Mouse (Mus musculus) adrenal gland, postnatal 4 days (tissue): Measurements from ENCODE around the gene Gdpd5. TPM values are rescaled to one million over a fixed set of nuclear protein-coding genes. Genes with fewer than 3 reads are reported as not detected.

Experiments
- DNase-seq, 2 experiments: peaks; one replicate each; pipeline ENCODE4 v3.0.0; 2021 to 2022; ENCODE audit warnings: low spot score in 2 of 2, mixed read lengths in 2 of 2
- long read RNA-seq, 2 experiments: library from polyadenylated mRNA; stranded (forward); transcript quantifications; one replicate each; pipeline ENCODE4 v2.0.0; 2021
- total RNA-seq, 2 experiments: library from RNA; stranded (reverse); gene quantifications; 2 replicates each; pipeline ENCODE4 v1.2.3; 2021

The Gdpd5 gene
- 10 to 100 TPM; 18.4 to 23.4 TPM for total RNA-seq
- long read RNA-seq, experiment 1, full-length matches to known transcripts: 13 of 18 reads
- long read RNA-seq, experiment 1, partial matches to known transcripts: 0 of 18 reads
- long read RNA-seq, experiment 1, other reads (novel, unspliced or antisense): 5 of 18 reads
- long read RNA-seq, experiment 2, full-length matches to known transcripts: 15 of 42 reads
- long read RNA-seq, experiment 2, partial matches to known transcripts: 13 of 42 reads
- long read RNA-seq, experiment 2, other reads (novel, unspliced or antisense): 14 of 42 reads

DNA sequence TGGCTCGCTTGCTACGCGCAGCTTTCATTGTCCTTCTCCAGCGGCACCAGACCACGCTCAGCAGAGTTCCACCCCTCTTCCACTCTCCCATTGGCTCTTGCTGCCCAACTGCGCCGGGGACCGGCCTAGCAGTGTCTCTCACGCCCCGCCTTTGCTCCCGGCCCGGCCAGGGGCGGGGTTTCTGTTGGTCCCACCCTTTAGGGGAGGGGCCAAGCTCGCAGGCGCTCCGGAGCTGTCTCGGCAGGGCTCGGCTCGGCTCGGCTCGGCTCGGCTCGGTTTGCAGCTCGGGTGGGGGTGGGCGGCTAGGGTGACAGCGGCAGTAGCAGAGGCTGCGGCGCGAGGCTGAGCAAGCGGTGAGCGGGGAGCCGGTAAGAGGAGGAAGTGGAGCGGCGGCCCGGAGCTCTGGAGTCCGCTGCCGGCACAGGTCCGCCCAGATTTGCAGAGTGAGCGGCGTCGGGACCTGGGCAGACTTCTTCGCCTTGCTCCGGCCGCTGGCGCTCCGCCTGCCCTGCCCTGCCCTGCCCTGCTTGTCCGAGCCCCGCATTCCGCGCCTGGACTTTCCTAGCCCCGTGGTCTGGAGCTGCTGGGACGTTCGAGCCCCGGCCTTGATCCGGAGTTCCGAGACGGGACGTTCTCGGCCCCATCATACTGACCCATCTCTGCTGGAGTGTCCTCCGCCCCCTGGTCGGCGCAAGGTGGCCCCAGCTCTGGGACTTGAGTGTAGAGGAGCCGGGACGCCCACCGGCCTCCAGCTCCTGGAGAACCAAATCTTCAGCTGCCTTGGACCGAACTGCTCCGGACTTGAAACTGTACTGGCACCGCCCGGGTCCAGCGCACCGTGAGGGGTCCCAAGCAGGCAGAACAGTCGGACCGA, at the start of gene Gdpd5:
Gene Gdpd5, plus strand, starts transcription at position 201 of the 874 bp plus-strand sequence.
- peak; percentile 99 for DNase-seq

DNA sequence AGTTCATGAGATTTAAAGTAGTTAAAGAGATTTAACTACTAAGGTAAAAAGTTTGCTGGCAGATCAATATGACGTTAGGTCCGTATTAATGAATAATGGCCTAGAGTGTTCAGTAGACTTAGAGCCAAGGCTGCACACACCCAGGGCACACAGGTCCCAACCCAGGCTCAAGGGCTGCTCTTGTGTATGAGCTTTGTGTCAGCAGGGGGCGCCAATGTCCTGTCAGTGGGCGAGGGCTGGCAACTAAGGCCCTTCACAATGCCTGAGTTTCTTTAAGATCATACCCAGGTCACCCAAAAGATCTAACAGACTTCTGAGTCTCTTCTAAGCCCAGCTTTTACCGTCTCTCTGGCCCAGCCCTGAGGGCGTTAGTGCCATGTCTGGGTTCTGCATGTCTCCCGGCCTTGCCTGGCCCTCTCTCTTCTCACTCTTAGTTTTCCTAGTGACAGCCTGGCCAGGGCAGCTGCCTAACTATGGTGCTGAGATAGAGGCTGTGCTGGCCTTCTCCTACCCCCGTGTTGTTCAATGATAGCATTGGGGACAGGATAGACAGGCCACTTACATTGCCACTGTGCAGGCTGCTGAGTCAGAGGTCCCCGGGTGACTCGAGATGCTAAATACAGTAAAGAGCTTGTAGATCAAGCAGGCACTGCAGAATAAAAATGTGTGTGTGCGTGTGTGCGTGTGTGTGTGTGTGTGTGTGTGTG, 48.3 kb upstream of the Gdpd5 start:
- peak; percentile 75 to 83 for DNase-seq

DNA sequence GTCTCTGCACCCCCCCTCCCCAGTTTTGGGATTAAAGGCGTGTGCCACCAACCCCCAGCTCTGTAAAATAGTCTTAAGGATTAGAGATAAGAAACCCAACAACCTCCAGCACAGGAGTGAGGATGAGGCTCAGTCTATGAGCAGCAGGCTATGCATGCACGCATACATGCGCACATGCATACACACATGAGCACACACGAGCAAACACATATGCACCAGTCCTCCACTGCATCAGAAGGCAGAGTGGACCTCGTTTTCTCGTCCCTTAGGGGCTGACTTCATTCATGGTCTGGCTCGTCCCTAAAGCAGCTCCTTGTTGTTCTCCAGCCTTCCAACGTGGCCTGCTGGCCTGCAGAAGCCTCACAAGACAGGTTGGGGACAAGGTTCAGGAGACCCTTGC, 40.5 kb upstream of the Gdpd5 start:
- DNase-seq: no peak

- no peak for DNase-seq
These were observed 37.6 kb upstream of the Gdpd5 start for GRCm38 (mm10) chr7:99343577-99343976.

DNA sequence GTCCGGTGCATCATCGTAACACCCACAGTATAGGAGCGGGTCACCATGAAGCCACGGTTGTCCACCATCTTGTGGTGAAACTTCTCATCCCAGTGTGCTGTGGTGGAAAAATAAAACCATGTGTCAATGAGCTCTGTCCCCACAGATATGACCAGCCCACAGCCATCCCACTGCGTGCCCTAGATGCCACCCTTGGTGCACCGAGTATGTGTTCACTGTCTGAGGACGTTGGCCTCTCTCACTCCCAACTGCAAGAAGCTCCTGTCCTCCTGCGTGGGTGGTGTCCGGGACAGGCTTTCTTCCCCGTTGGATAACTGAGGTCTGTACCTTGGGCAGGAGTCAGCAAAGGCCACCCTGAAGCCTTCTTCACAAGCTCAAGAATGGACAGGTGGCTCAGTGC, 33.9 kb upstream of the Gdpd5 start:
- DNase-seq: no peak

- no peak for DNase-seq
These were observed 32.3 kb upstream of the Gdpd5 start for GRCm38 (mm10) chr7:99348883-99349282.

GRCm38 (mm10) chr7:99349782-99350720, 31.2 kb upstream of the Gdpd5 start:
- no peak for DNase-seq

- DNase-seq: no peak
These were observed 30.0 kb upstream of the Gdpd5 start for GRCm38 (mm10) chr7:99351104-99351801.

- DNase-seq: no peak
These were observed 29.3 kb upstream of the Gdpd5 start for GRCm38 (mm10) chr7:99351802-99352517.

GRCm38 (mm10) chr7:99352526-99353400, 28.5 kb upstream of the Gdpd5 start, which contains the start of gene Serpinh1:
Gene Serpinh1, minus strand, starts transcription at chr7:99353239.
- DNase-seq: peak; percentile 52 to 76

- peak in 1 of 2 experiments; percentile 40 for DNase-seq
These were observed 25.5 kb upstream of the Gdpd5 start for GRCm38 (mm10) chr7:99355731-99356131.

DNA sequence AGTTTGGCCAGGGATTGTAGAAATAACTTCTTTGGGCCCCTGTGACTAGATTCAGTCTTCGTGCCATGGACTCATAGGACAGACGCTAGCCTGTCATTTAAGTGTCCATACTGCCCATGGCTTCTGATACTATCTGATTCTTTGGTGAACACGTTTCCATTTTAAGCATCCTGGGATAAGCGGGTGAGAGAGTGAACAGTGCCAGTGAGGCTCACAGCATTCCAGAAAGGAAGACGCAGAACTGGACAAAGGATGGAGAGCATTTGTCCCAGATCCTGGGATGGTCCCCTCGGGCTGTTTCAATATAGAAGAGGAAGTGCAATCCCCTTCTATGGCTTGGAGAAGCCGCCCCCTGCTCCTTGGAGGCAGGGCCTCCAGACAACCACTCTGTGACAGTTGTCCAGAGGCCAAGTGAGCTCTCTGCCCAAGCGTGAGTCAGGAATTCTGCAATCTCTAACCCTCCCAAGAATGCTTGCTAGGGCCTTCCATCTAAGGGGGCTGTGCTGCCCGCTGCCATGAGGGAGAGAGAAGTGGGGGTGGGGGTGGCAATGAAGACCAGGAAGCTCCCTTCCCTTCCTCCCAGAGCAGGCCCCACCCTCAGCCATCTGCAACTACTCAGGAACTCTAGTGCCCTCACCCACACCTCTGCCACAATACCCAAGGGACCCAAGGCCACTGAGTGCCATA, 24.8 kb upstream of the Gdpd5 start:
- no peak for DNase-seq

DNA sequence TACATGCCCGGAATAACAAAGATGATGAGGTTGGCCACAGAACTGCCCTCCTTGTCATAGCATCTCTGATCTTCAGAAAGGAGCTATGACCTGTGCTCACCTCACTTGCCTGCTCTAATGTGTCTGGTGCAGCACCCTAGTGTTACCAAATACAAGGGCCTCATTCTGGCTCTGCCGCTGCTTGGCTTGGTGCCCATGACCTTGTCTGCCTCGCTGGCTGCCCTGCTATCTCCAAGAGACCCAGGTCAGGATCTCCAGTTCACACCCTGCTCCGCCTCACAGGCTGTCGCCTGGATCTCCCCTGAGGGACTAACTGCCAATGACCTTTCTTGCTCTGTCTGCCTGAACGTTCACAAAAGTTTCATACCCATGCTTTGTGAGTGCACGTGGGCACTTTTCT, 24.0 kb upstream of the Gdpd5 start:
- peak in 1 of 2 experiments; percentile 60 for DNase-seq

- DNase-seq: no peak
These were observed 22.8 kb upstream of the Gdpd5 start for GRCm38 (mm10) chr7:99358371-99358770.

DNA sequence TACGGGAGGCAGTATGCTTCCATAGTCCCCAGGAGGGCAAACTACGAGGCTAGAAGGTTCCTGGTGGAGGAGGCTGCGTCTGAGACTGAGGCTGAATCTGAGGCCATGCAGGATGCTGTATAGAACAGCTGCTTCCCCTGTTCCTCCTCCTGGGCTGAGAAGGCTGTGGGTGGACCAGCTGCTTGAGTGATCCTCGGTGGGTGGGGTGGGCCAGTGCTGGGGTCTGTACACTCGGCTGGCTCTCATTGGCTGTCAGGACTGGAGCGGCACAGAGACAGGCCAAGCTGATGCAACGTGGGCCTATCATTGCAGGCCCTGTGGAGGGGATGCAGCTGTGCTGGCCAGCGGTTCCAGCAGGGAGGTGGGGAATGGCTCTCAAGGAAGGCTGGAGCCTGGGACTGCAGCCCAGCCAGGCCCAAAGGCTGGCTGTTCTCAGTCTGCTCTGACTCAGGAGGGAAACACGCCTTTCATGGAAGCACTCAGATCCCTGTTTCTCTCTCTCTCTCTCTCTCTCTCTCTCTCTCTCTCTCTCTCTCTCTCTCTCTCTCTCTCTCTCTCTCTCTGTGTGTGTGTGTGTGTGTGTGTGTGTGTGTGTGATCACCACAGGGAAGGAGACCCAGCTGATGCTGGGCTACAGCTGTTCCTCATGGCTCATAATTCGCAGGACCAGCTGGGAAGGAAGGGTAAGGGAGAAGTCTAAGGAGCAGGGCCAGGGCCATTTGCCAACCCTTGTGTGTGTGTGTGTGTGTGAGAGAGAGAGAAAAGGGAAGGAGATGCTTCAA, 21.0 kb upstream of the Gdpd5 start:
- peak in 1 of 2 experiments; percentile 47 for DNase-seq

DNA sequence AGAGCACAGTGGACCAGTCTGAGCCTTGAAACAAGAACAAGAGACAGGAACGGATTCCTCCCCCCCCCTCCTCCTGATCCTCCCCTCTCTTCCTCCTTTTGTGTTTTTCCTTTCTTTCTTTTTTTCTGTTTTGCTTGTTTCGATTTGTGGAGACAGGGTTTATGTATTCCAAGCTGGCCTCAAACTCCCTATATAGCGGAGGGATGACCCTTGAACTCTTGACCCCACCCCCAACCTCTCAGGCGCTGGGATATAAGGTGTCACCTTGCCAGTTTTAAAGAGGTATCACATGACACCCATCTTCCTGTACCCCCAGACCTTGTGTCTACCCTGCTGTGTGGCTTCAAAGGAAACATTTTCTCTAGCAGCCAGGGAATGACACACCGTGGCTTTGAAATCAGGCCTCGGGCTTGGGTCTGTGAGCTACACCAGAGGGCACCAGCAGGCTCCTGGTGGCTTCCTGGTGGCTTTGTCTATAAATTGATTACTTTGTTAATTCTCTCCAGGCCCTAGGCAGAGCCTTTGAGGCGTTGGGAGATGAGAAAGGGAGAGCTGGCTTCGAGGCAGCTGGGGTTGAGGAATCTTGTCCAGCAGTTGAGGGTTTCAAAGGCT, 20.3 kb upstream of the Gdpd5 start:
- DNase-seq: no peak
